Mouse (Mus musculus) kidney, embryonic 16.5 days (tissue): ENCODE measurements around the gene Milr1. TPM values are rescaled to one million over a fixed set of nuclear protein-coding genes. Genes with fewer than 3 reads are reported as not detected.
"Not testable (repeated sequence)": the region's sequence is repeated elsewhere in the genome, so short reads cannot be mapped to it uniquely, and the experiment has no call there.

Source experiments
- ATAC-seq: fragments of 200-750 bp; cut with Nextera tagmentation; 2 replicates; pipeline ENCODE4 v1.8.0; 2017; ENCODE audit warnings: moderate TSS enrichment; ENCODE audit not compliant: low FRiP score, low TSS enrichment
- H3K27ac ChIP-seq: fragments of 300-500 bp; sonication (generic); 2 replicates; pipeline ENCODE4 v1.5.1; 2014; ENCODE audit warnings: low read length
- H3K27me3 ChIP-seq: fragments of 300-500 bp; sonication (generic); 2 replicates; pipeline ENCODE4 v1.6.1; 2014; ENCODE audit warnings: low read length, control low read depth, mixed read lengths; ENCODE audit not compliant: insufficient read depth
- H3K36me3 ChIP-seq: fragments of 300-500 bp; sonication (generic); 2 replicates; pipeline ENCODE4 v1.6.1; 2014; ENCODE audit warnings: low read length, control low read depth, mixed read lengths; ENCODE audit not compliant: insufficient read depth
- H3K4me1 ChIP-seq: fragments of 300-500 bp; sonication (generic); 2 replicates; pipeline ENCODE4 v1.6.1; 2014; ENCODE audit warnings: low read length, control low read depth, mixed read lengths; ENCODE audit not compliant: insufficient read depth
- H3K4me2 ChIP-seq: fragments of 300-500 bp; sonication (generic); replicated peaks from 2 replicates; pipeline ENCODE4 v1.6.1; 2014; ENCODE audit warnings: low read depth, low read length
- H3K4me3 ChIP-seq: fragments of 300-500 bp; sonication (generic); 2 replicates; pipeline ENCODE4 v1.5.1; 2014; ENCODE audit warnings: mild to moderate bottlenecking, low read length
- H3K9ac ChIP-seq: fragments of 300-500 bp; sonication (generic); replicated peaks from 2 replicates; pipeline ENCODE4 v1.6.1; 2014; ENCODE audit warnings: low read length
- H3K9me3 ChIP-seq: fragments of 300-500 bp; sonication (generic); 2 replicates; pipeline ENCODE4 v1.6.1; 2016; ENCODE audit warnings: low read length, control low read depth
- WGBS: fragments of 180-500 bp; shearing (Covaris S2); extraction: QIAGEN DNeasy Blood & Tissue Kit; methylation state at CpG from one replicate; pipeline ENCODE4 v1.1.7; 2014; 5-methylcytosine and 5-hydroxymethylcytosine counted together
- polyA plus RNA-seq: library from polyadenylated mRNA; unstranded; fragments of >200 nt; fragmentation: Nextera tagmentation; extraction: Ambion mirVana; gene quantifications from 2 replicates; pipeline ENCODE4 v1.2.1, GENCODE M21; 2015

Milr1 gene
- polyA plus RNA-seq, 1 experiment from 2014 or later = 1.2 TPM

DNA sequence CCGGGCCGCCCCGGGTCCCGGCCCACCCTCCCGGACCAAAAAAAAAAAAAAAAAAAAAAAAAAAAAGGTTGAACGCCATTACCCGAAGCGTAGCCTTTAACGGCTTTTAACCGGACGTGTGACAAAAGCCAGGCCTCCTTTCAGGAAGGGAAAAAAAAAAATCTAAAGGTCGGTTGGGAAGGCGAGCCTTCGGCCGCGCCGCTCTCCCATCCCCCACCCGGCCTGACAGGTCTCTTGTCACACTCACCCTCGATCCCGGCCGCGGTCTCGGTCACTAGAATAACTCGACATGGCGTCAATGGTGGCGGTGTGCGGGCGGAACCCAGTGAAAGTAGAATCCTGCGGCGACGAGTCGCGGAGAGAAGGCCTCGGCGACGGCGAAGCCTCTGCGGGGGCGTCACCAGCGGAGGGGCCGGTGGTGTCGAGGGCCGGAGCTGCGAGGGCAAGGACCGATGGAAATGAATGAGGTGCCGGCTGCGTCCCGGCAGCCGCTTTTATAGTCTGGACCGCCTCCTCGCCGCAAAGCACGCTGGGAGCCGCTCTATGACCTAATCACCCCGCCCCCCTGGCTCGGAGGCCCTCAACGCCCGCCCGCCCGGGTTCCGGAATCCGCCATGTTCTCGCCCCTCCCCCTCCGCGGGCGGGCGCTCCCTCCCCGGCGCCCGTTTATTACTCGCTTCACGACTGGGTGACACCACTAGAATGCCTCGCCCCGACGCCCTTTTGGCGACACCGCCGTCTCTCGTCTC is 37.2 kb downstream of the Milr1 start:
- Histone ChIP-seq H3K9ac (peak overlapping the region; percentile 99), H3K27ac (peak overlapping the region; percentile 97), H3K4me2 (peak overlapping the region; percentile 38), H3K9me3 (no peaks in the 10 kb centered on the region), H3K4me3 (peak overlapping the region; percentile 95), H3K36me3 (peaks cover 29% of the 10 kb centered on the region), H3K27me3 (no peaks in the 10 kb centered on the region), H3K4me1 (peaks cover 19% of the 10 kb centered on the region)
- WGBS = under 1% methylated on average over 54 of the region's 79 CpGs
- ATAC-seq = peak; percentile 85

DNA sequence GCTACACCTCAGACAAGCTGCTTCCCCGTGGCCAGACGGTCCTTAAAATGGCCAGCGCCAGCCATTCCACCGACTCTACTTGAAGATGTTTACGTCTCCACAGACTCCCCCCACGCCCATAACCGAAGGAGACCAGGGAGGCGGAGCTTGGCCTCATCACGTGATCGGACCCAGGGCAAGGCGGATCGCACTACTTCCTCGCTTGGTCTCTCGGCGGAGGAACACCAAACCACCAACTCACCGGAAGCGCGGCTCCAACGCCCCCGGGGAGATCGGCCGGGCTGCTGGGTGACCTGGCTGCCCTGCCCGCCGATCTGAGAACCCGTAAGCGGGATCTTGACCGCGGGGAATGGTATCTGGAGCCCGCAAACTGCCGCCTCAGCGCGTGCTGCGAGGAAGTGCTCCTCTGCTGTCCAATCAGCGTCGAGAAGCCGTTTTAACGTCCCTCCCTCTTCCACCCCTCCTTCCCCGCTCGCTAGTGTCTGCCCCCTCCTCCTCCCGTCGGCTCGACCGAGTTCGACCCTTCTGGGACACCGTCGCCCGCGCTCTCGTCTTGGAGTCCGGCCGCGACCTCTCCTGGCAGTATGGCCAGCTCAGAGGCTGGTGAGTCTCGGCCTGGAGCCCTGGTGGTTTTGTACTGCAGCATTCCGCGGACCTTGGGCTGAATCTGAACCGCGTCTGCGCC is 37.9 kb downstream of the Milr1 start, which contains the start of the genes Ddx5 and Cep95:
Gene Ddx5 (minus strand): TSS at position 411 of the 685 bp plus-strand sequence.
Gene Cep95 (plus strand): TSS at position 478 of the 685 bp plus-strand sequence.
- Histone ChIP-seq H3K9me3 (no peaks in the 10 kb centered on the region), H3K4me1 (peaks cover 19% of the 10 kb centered on the region), H3K4me3 (peak within 1 kb of the TSS; percentile 95), H3K27me3 (no peaks in the 10 kb centered on the region), H3K4me2 (peak within 1 kb of the TSS; percentile 93), H3K27ac (peak within 1 kb of the TSS; percentile 97), H3K9ac (peak within 1 kb of the TSS; percentile 99), H3K36me3 (peaks cover 27% of the 10 kb centered on the region)
- ATAC-seq = peak; percentile 91
- WGBS = under 1% methylated on average over 58 of the region's 58 CpGs

DNA sequence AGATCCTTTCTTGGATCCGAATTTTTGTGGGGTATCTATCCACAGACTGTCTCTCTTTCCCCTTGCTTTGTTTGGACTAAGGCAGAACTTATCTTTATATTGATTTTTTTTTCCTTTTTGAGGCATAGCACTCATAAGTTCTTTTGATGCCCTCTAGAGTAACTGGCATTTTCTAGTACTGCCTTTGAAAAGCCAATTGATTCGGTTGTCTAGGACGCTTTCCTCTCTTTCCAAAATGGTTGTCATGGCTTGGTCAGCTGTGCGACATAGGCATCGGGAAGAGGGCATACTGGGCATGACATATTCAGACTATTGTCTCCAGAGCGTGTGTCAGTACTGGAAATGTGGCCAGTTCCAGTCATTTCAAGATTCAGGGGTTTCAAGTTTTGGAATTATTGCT is 38.6 kb downstream of the Milr1 start:
- H3K9me3 ChIP-seq = no peaks in the 10 kb centered on the region
- WGBS = 0% methylated on average over 6 of the region's 6 CpGs
- peaks cover 32% of the 10 kb centered on the region for H3K36me3 ChIP-seq
- H3K27ac ChIP-seq = peak overlapping the region; percentile 97
- H3K9ac ChIP-seq = peak overlapping the region; percentile 99
- peak overlapping the region; percentile 95 for H3K4me3 ChIP-seq
- H3K4me1 ChIP-seq = peaks cover 19% of the 10 kb centered on the region
- no peaks in the 10 kb centered on the region for H3K27me3 ChIP-seq
- ATAC-seq = no peak
- peak overlapping the region; percentile 93 for H3K4me2 ChIP-seq

DNA sequence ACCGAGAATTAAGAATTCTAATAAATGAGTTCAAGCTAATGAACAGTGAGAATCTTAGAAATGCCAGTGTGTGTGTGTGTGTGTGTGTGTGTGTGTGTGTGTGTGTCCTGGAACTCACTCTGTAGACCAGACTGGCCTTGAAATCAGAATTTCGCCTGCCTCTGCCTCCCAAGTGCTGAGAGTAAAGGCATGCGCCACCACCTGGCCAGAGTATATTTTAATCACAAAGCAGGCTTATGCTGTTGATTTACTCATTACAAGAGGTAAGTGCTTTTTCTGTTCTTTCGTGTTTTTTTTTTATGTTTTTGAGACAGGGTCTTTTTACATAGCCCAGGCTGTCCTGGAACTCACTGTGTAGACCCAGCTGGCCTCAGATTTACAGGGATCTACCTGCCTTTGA is 42.8 kb downstream of the Milr1 start:
- no peak overlapping the region for H3K4me3 ChIP-seq
- no peaks in the 10 kb centered on the region for H3K27me3 ChIP-seq
- no peak overlapping the region for H3K9ac ChIP-seq
- ATAC-seq = no peak
- H3K4me1 ChIP-seq = peaks cover 14% of the 10 kb centered on the region
- peaks cover 48% of the 10 kb centered on the region for H3K36me3 ChIP-seq
- H3K27ac ChIP-seq = no peak overlapping the region
- no peak overlapping the region for H3K4me2 ChIP-seq
- peaks cover 6% of the 10 kb centered on the region for H3K9me3 ChIP-seq
- WGBS = 77% methylated on average over 4 of the region's 4 CpGs

DNA sequence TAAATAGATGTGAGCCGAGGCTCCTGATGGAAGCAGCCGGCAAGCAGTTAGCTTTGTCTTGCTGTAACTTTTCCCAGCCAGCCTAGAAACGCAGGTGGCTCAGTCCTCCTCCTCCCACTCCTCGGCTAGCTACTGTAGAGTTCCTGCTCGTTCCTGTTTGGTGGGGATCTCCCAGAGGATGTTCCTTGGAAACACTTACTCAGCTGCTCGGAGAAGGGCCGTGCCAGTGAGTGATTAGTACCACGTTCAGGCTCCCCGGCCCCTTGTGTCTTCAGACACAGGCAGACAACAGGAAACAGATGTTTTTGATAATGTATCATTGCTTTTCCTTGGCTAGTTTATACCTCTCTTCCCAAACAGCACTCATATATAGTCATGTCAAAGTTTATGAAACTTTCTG is 44.7 kb downstream of the Milr1 start:
- no peak overlapping the region for H3K4me2 ChIP-seq
- 0 out of 2 replicates have a peak overlapping the region, but pooled peaks have one; percentile 24 for H3K27ac ChIP-seq
- H3K4me3 ChIP-seq = no peak overlapping the region
- ATAC-seq = 0 out of 2 replicates have a peak, but pooled peaks have one; percentile 31
- H3K27me3 ChIP-seq = no peaks in the 10 kb centered on the region
- H3K4me1 ChIP-seq = peaks cover 6% of the 10 kb centered on the region; the same call in 1 of the 2 replicates
- peaks cover 63% of the 10 kb centered on the region for H3K36me3 ChIP-seq
- 42% methylated on average over 9 of the region's 9 CpGs for WGBS
- H3K9me3 ChIP-seq = peaks cover 6% of the 10 kb centered on the region
- H3K9ac ChIP-seq = no peak overlapping the region

DNA sequence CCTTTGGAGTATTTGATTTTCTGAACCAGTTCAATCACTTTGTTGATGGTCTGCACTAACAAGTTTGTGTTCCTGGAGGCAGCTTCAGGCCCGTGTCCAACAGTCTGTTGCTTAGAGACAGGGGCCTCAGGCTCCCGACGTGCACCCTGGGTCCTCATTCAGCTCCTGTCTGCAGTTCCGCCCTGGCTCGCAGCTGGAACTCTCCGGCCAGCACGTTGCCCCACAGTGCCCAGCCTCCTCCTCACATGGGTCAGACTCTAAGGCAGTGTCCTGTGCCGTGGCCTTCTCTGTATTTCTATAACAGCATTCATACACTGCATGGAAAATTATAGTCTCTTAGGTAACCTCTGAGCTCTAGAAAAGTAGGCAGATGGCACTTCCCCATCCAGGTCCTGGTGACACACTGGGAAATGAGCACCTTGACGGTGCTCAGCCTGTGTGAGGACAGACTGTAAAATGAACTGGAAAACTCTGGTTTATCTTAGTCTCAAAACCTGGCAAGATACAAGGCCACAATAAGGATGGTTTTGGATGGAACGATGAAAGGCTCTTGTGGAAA is 51.1 kb downstream of the Milr1 start:
- Histone ChIP-seq H3K4me1 (no peaks in the 10 kb centered on the region), H3K27me3 (no peaks in the 10 kb centered on the region), H3K4me2 (no peak overlapping the region), H3K27ac (no peak overlapping the region), H3K36me3 (peaks cover 72% of the 10 kb centered on the region), H3K4me3 (no peak overlapping the region), H3K9me3 (peaks cover 6% of the 10 kb centered on the region), H3K9ac (no peak overlapping the region)
- WGBS = 85% methylated on average over 10 of the region's 10 CpGs
- no peak for ATAC-seq

DNA sequence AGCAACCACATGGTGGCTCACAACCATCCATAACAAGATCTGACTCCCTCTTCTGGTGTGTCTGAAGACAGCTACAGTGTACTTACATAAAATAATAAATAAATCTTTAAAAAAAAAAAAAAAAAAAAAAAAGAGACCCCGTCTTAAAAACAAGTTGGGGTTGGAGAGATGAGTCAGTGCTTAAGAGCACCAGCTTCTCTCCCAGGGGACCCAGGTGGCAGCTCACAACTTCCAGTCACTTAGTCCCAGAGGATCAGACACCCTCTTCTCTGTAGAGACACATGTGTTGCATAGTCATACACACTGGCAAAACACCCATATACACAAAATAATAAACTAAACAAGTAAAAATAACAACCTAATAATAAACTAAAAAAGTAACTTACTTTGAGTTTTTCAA is 56.4 kb downstream of the Milr1 start:
- not testable (repeated sequence) for ATAC-seq, H3K4me2 ChIP-seq, H3K27ac ChIP-seq, H3K9ac ChIP-seq, H3K9me3 ChIP-seq, H3K27me3 ChIP-seq, H3K4me1 ChIP-seq, H3K4me3 ChIP-seq
- H3K36me3 ChIP-seq = peaks cover 47% of the 10 kb centered on the region
- WGBS = 89% methylated on average over 1 of the region's 1 CpGs

DNA sequence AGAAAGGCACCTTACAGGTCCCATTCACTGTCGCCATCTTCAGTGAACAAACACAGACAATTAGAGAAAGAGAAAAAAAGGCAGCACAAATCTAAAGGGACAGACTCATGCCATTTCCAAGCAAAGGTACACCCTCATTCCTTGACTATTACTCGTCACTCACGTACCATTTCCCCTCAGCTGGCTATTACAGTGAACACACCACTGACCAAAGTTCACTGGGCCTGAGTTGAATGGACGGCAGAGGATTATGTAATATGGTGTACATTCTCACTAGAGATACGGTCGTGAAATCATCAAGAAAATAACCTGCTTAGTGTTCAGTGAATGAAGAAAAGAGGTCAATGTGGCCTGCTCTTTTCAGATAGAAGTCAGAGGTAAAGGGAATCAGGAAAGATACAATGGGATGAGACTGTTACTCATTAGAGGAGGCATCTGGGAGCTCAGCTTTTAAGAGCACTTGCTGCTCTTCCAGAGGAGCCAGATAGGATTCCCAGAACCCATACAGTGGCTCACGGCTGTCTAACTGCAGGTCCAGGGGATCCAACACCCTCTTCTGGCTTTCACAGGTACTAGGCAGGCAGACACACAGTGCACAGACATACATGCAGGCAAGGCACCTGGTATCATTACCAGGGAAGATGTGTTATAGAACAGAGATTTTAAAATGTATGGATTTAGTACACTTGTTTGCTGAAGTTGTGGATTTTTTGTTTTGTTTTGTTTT is 61.5 kb downstream of the Milr1 start:
- Histone ChIP-seq H3K9me3 (no peaks in the 10 kb centered on the region), H3K4me3 (no peak overlapping the region), H3K9ac (no peak overlapping the region), H3K4me2 (no peak overlapping the region), H3K36me3 (peaks cover 68% of the 10 kb centered on the region), H3K27me3 (no peaks in the 10 kb centered on the region), H3K27ac (no peak overlapping the region), H3K4me1 (no peaks in the 10 kb centered on the region)
- WGBS = 84% methylated on average over 7 of the region's 7 CpGs
- no peak for ATAC-seq

DNA sequence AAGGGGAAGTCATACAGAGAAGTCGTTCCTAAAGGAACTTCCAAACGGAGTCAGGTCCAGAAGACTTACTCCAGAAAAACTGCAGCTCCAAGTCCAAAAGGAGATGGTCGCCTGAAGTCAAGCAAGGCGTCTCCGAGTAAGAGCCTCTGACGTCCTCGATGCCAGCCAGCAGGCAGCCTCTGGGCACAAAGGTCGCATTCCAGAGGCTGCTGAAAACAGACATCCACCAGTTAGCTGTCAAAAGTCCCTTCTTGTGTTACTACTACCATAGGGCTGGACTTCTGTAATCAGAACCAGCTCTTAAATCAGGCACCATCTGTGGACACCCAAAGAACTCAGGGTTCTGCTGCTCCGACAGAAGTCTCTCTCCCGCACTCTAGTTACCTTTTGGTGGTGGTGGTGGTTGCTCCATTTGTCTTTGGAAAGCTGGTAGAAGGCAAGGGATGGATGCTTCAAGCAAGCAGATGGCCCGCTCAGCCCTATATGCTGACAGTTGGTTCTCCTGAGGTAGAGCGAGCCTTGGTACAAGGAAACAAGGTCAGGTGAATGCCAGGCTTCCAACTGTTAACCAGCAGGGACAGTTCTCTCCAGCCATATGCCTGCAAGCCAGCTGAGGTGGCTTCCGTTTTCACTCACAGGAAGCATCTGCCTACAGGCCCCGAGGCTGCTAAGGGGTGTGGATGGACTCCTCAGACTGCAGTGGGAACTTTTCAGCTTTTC is 63.7 kb downstream of the Milr1 start:
- Histone ChIP-seq H3K36me3 (peaks cover 73% of the 10 kb centered on the region), H3K4me3 (no peak overlapping the region), H3K9ac (no peak overlapping the region), H3K27me3 (no peaks in the 10 kb centered on the region), H3K9me3 (no peaks in the 10 kb centered on the region), H3K4me2 (no peak overlapping the region), H3K27ac (no peak overlapping the region), H3K4me1 (no peaks in the 10 kb centered on the region)
- no peak for ATAC-seq
- WGBS = 64% methylated on average over 14 of the region's 14 CpGs
